Mouse (Mus musculus): ENCODE data around the gene Ccr7. TPM values are rescaled to one million over a fixed set of nuclear protein-coding genes. Genes with fewer than 3 reads are reported as not detected.
A peak's percentile ranks its signal among the peaks of the same experiment; 100 is the strongest.

Ccr7 gene
- polyA plus RNA-seq, 1 experiment from 2014 or later = 0.61 TPM

DNA sequence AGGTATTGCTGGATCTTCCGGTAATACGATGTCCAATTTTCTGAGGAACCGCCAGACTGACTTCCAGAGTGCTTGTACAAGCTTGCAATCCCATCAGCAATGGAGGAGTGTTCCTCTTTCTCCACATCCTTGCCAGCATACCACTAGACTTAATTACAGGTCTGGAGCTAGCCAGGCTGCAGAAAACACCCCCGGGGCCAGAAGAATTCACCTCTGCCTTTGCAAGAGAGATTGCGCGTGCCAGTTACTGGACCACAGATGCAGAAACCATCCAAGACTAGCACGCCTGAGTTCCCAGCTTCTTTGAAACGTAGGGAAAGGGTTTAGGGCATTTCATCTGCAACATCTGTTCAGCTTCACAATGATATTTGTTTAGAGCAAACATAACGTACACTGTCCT, 15.9 kb downstream of the Ccr7 start:
- Histone ChIP-seq H3K4me1 (replicated peaks; ENCODE audit: control insufficient read depth, insufficient read depth, low read length) (peaks cover 39% of the 10 kb centered on the region), H3K4me2 (ENCODE audit: low read length) (no peak overlapping the region), H3K9ac (ENCODE audit: low read length) (no peak overlapping the region), H3K9me3 (ENCODE audit: control insufficient read depth, low read length) (no peaks in the 10 kb centered on the region), H3K36me3 (ENCODE audit: control insufficient read depth, insufficient read depth, low read length) (no peaks in the 10 kb centered on the region), H3K27me3 (replicated peaks; ENCODE audit: control insufficient read depth, insufficient read depth, low read length) (no peaks in the 10 kb centered on the region), H3K27ac (ENCODE audit: low read depth) (no peak overlapping the region), H3K4me3 (ENCODE audit: low read depth, low read length) (no peak overlapping the region)
- WGBS = 66% methylated on average over 9 of the region's 9 CpGs
- no peak for DNase-seq (ENCODE audit: low spot score)
- ATAC-seq (replicated peaks; ENCODE audit: low FRiP score, low TSS enrichment, low read depth) = no peak

DNA sequence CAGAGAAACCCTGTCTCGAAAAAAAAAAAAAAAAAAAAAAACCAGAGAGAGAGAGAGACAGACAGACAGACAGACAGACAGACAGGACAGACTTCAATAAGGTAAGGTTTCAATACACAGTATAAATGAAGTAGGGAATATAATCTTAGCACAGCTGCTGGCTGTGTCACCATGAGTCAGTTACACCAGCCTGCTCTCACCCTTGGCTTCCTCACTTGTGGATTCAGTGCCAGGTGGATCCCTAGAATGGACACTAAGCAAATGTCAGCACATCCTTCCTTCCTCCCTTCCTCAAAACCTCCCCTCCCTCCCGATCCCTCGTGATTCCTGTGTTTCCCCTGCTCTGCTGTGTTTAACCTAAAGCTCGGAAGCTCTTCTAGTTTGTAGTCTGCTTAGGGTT, 17.5 kb downstream of the Ccr7 start:
- no peak for DNase-seq (ENCODE audit: low spot score)
- ATAC-seq (replicated peaks; ENCODE audit: low FRiP score, low TSS enrichment, low read depth) = no peak
- H3K4me2 ChIP-seq (ENCODE audit: low read length) = no peak overlapping the region
- no peaks in the 10 kb centered on the region for H3K9me3 ChIP-seq (ENCODE audit: control insufficient read depth, low read length)
- peaks cover 39% of the 10 kb centered on the region for H3K4me1 ChIP-seq (replicated peaks; ENCODE audit: control insufficient read depth, insufficient read depth, low read length)
- H3K27ac ChIP-seq (ENCODE audit: low read depth) = no peak overlapping the region
- no peak overlapping the region for H3K4me3 ChIP-seq (ENCODE audit: low read depth, low read length)
- no peaks in the 10 kb centered on the region for H3K36me3 ChIP-seq (ENCODE audit: control insufficient read depth, insufficient read depth, low read length)
- no peak overlapping the region for H3K9ac ChIP-seq (ENCODE audit: low read length)
- no peaks in the 10 kb centered on the region for H3K27me3 ChIP-seq (replicated peaks; ENCODE audit: control insufficient read depth, insufficient read depth, low read length)
- 60% methylated on average over 4 of the region's 4 CpGs for WGBS

DNA sequence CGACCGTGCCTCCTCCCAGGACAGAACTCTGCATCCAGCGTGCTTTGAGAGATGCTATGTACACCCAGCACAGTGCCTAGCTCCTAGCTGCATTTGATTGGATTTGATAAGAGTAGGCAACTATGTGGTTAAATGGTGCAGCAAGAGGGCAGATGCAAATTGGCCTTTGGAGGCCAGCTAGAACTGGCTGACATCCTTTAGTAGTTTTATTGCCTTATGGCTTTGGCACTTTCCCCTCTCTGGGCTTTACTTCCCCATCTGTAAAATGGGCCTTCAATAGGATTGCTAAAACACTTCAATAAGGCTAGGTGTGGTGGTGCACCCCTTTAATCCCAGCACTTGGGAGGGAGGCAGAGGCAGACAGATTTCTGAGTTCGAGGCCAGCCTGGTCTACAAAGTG, 17.9 kb downstream of the Ccr7 start:
- Histone ChIP-seq H3K27ac (ENCODE audit: low read depth) (no peak overlapping the region), H3K4me2 (ENCODE audit: low read length) (no peak overlapping the region), H3K36me3 (ENCODE audit: control insufficient read depth, insufficient read depth, low read length) (no peaks in the 10 kb centered on the region), H3K4me3 (ENCODE audit: low read depth, low read length) (no peak overlapping the region), H3K9ac (ENCODE audit: low read length) (no peak overlapping the region), H3K27me3 (replicated peaks; ENCODE audit: control insufficient read depth, insufficient read depth, low read length) (no peaks in the 10 kb centered on the region), H3K4me1 (replicated peaks; ENCODE audit: control insufficient read depth, insufficient read depth, low read length) (peaks cover 42% of the 10 kb centered on the region), H3K9me3 (ENCODE audit: control insufficient read depth, low read length) (no peaks in the 10 kb centered on the region)
- DNase-seq (ENCODE audit: low spot score) = no peak
- 80% methylated on average over 4 of the region's 4 CpGs for WGBS
- ATAC-seq (replicated peaks; ENCODE audit: low FRiP score, low TSS enrichment, low read depth) = no peak

DNA sequence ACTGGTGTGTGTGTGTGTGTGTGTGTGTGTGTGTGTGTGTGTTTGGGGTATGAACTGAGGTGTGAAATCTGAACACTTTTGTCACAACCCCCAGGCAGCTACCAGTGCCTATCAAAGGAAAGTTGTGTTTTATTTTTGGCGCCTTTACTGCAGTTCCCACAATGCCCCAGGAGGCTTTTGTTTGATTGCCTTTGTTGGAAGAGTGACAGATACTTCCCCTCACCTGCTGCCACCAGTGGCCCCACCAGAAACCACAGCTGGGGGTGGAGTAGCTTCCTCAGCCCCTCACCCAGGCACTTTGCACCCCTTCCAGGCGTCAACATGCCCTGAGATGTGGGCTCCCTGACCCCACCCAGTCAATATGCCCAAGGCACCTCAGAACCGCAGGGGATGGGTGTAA, 18.5 kb downstream of the Ccr7 start:
- peaks cover 48% of the 10 kb centered on the region for H3K4me1 ChIP-seq (replicated peaks; ENCODE audit: control insufficient read depth, insufficient read depth, low read length)
- 49% methylated on average over 3 of the region's 3 CpGs for WGBS
- no peak overlapping the region for H3K4me2 ChIP-seq (ENCODE audit: low read length)
- H3K36me3 ChIP-seq (ENCODE audit: control insufficient read depth, insufficient read depth, low read length) = no peaks in the 10 kb centered on the region
- no peak overlapping the region for H3K4me3 ChIP-seq (ENCODE audit: low read depth, low read length)
- ATAC-seq (replicated peaks; ENCODE audit: low FRiP score, low TSS enrichment, low read depth) (no peak), DNase-seq (ENCODE audit: low spot score) (no peak)
- H3K9me3 ChIP-seq (ENCODE audit: control insufficient read depth, low read length) = no peaks in the 10 kb centered on the region
- no peak overlapping the region for H3K9ac ChIP-seq (ENCODE audit: low read length)
- no peak overlapping the region for H3K27ac ChIP-seq (ENCODE audit: low read depth)
- H3K27me3 ChIP-seq (replicated peaks; ENCODE audit: control insufficient read depth, insufficient read depth, low read length) = no peaks in the 10 kb centered on the region

DNA sequence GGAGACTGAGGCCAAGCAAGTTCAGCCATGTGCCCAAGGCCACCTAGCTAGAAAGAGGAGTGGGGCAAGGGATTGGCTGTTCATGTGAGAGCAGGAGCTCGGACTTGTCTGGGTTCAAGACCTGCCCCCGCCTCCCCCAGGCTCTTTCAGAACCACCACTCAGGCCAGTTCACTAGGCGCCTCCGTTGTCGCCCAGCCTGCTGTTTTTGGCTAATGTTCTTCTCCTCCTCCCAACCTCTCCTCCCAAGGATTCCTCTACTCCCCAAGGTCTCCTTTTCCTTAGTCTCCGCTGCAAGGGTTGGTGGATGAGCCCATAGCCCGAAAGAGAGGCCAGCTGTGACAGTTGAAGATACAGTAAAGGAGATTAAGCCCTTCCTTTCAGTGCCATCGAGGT, 19.8 kb downstream of the Ccr7 start:
- no peak for DNase-seq (ENCODE audit: low spot score)
- Histone ChIP-seq H3K9ac (ENCODE audit: low read length) (no peak overlapping the region), H3K4me3 (ENCODE audit: low read depth, low read length) (no peak overlapping the region), H3K4me2 (ENCODE audit: low read length) (no peak overlapping the region), H3K36me3 (ENCODE audit: control insufficient read depth, insufficient read depth, low read length) (no peaks in the 10 kb centered on the region), H3K9me3 (ENCODE audit: control insufficient read depth, low read length) (no peaks in the 10 kb centered on the region), H3K4me1 (replicated peaks; ENCODE audit: control insufficient read depth, insufficient read depth, low read length) (peaks cover 50% of the 10 kb centered on the region), H3K27me3 (replicated peaks; ENCODE audit: control insufficient read depth, insufficient read depth, low read length) (no peaks in the 10 kb centered on the region), H3K27ac (ENCODE audit: low read depth) (peak overlapping the region; percentile 92)
- ATAC-seq (replicated peaks; ENCODE audit: low FRiP score, low TSS enrichment, low read depth) = no peak
- WGBS = 37% methylated on average over 8 of the region's 8 CpGs

DNA sequence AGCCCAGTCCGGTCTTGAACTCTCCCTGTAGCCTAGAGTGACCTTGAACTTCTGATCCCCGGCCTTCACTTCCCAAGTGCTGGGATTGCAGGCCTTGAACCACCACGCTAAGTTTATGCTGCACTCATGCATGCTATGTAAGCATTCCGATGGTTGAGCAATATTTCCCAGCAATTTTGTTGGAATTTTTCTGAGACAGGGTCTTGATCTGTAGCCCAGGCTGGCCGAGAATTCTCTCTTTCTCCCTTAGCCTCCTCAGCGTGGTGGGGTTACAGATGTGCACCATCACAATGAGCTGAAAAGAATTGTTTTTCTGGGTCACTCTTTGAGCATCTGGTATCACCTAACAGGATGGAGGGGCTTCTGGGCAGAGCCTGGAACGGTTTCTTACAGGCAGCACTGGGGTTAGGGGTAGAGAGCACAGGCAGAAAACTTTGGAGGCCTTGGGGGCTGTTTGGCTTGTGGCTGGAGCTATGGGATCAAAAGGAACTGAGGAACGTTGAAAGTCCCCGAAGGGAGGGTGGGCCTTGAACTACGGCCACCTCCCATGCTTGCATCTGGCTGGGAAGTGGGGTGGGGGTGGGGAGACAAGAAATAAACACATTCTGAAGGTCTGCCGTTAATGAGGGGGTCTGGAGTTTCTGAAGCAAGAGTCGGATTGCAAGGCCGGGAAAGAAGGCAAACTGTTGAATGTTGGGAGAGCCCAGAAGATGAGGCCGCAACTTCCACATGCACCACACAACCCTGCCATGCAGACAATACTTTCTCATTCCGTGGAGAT, 20.4 kb downstream of the Ccr7 start:
- 32% methylated on average over 15 of the region's 15 CpGs for WGBS
- H3K27ac ChIP-seq (ENCODE audit: low read depth) = peak overlapping the region; percentile 92
- H3K9ac ChIP-seq (ENCODE audit: low read length) = no peak overlapping the region
- ATAC-seq (replicated peaks; ENCODE audit: low FRiP score, low TSS enrichment, low read depth) (no peak), DNase-seq (ENCODE audit: low spot score) (no peak)
- no peak overlapping the region for H3K4me2 ChIP-seq (ENCODE audit: low read length)
- no peaks in the 10 kb centered on the region for H3K9me3 ChIP-seq (ENCODE audit: control insufficient read depth, low read length)
- no peak overlapping the region for H3K4me3 ChIP-seq (ENCODE audit: low read depth, low read length)
- peaks cover 50% of the 10 kb centered on the region for H3K4me1 ChIP-seq (replicated peaks; ENCODE audit: control insufficient read depth, insufficient read depth, low read length)
- H3K27me3 ChIP-seq (replicated peaks; ENCODE audit: control insufficient read depth, insufficient read depth, low read length) = no peaks in the 10 kb centered on the region
- H3K36me3 ChIP-seq (ENCODE audit: control insufficient read depth, insufficient read depth, low read length) = no peaks in the 10 kb centered on the region

GRCm38 (mm10) chr11:99133285-99133897, 21.5 kb downstream of the Ccr7 start:
- DNase-seq (ENCODE audit: low spot score) = no peak
- H3K4me3 ChIP-seq (ENCODE audit: low read depth, low read length) = no peak overlapping the region
- H3K27ac ChIP-seq (ENCODE audit: low read depth) = peak overlapping the region; percentile 92
- H3K4me1 ChIP-seq (replicated peaks; ENCODE audit: control insufficient read depth, insufficient read depth, low read length) = peaks cover 46% of the 10 kb centered on the region
- H3K9me3 ChIP-seq (ENCODE audit: control insufficient read depth, low read length) = no peaks in the 10 kb centered on the region
- no peak overlapping the region for H3K9ac ChIP-seq (ENCODE audit: low read length)
- 20% methylated on average over 5 of the region's 5 CpGs for WGBS
- no peaks in the 10 kb centered on the region for H3K27me3 ChIP-seq (replicated peaks; ENCODE audit: control insufficient read depth, insufficient read depth, low read length)
- no peaks in the 10 kb centered on the region for H3K36me3 ChIP-seq (ENCODE audit: control insufficient read depth, insufficient read depth, low read length)
- H3K4me2 ChIP-seq (ENCODE audit: low read length) = no peak overlapping the region
- no peak for ATAC-seq (replicated peaks; ENCODE audit: low FRiP score, low TSS enrichment, low read depth)

- Histone ChIP-seq H3K36me3 (ENCODE audit: control insufficient read depth, insufficient read depth, low read length) (no peaks in the 10 kb centered on the region), H3K4me2 (ENCODE audit: low read length) (peak overlapping the region; percentile 49), H3K9ac (ENCODE audit: low read length) (peak overlapping the region; percentile 35; the same call in 1 of the 2 replicates), H3K27me3 (replicated peaks; ENCODE audit: control insufficient read depth, insufficient read depth, low read length) (no peaks in the 10 kb centered on the region), H3K4me1 (replicated peaks; ENCODE audit: control insufficient read depth, insufficient read depth, low read length) (peaks cover 47% of the 10 kb centered on the region), H3K4me3 (ENCODE audit: low read depth, low read length) (peak overlapping the region; percentile 18), H3K27ac (ENCODE audit: low read depth) (peak overlapping the region; percentile 92), H3K9me3 (ENCODE audit: control insufficient read depth, low read length) (no peaks in the 10 kb centered on the region)
- WGBS = 1% methylated on average over 11 of the region's 11 CpGs
- peak; percentile 84 for ATAC-seq (replicated peaks; ENCODE audit: low FRiP score, low TSS enrichment, low read depth)
- DNase-seq (ENCODE audit: low spot score) = peak; percentile 86
Measured at GRCm38 (mm10) chr11:99132091-99132730, 22.7 kb downstream of the Ccr7 start.

Data from intestine, embryonic 14.5 days (tissue).